In the genomic region with DNA sequence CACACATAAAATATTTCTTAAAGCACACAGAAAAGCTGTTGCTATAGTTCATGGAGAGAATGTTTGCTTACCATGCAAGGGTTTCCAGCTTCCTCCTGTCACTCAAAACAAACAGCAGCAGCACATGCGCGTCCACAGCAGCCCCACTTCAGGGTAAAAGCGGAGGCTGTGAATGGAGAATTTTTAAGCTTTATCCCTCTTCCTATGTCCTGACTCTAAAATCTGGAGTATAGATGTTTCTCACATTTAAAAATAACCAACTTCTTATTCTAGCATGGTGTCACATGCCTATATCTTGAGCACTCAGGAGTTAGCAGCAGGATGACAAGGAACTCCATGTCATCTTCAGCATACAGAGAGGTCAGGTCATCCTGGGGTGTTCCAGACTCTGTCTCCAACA, we compare ENCODE assay signal across 23 mouse cellular contexts.
"Had no signal": no experiment of that assay in that cellular context is flagged by ENCODE, and none has a peak within 500 bp of the region (broad histone marks: within the 10 kb centered on the region; RNA-seq: fewer than 3 reads in every experiment).

No protein-coding gene starts in this region.

- H3K4me3 ChIP-seq: liver, embryonic 15.5 days; lung, embryonic 15.5 days; megakaryocyte, embryonic 14.5 days; midbrain, embryonic 12.5 days; myocyte; neural tube, embryonic 13.5 days; neural tube, embryonic 15.5 days; stomach, embryonic 15.5 days had no signal

- H3K27ac ChIP-seq: liver, embryonic 15.5 days; lung, embryonic 15.5 days; macrophage; midbrain, embryonic 12.5 days; neural tube, embryonic 13.5 days; neural tube, embryonic 15.5 days; stomach, embryonic 15.5 days; stomach, postnatal 0 days had no signal

- DNase-seq: liver, postnatal 0 days; lung, adult 2 months; lung, postnatal 14 days; lung, postnatal 36 days; midbrain, embryonic 14.5 days; retina, postnatal 1 day; right cerebral cortex, adult 18-20 months; right cerebral cortex, postnatal 25 days; thymus, adult 18-20 months; thymus, postnatal 14 days; thymus, postnatal 36 days had no signal

- ATAC-seq: liver, postnatal 0 days; lung, postnatal 0 days; midbrain, embryonic 16.5 days had no signal
